Mouse (Mus musculus) myocyte (in vitro differentiated cells): ENCODE results near the gene Sgpp2. TPM values are rescaled to one million over a fixed set of nuclear protein-coding genes. Genes with fewer than 3 reads are reported as not detected.

ENCODE experiments used
- H3K27me3 ChIP-seq: one replicate; pipeline ENCODE4 v1.6.1; 2011; ENCODE audit not compliant: control insufficient read depth, insufficient read depth, insufficient read length
- H3K36me3 ChIP-seq: one replicate; pipeline ENCODE4 v1.6.1; 2011; ENCODE audit not compliant: control insufficient read depth, insufficient read depth
- H3K4me2 ChIP-seq: one replicate; pipeline ENCODE4 v1.6.1; 2011; ENCODE audit warnings: low read depth, control low read depth
- H3K4me3 ChIP-seq: one replicate; pipeline ENCODE4 v1.5.1; 2011; ENCODE audit warnings: mild to moderate bottlenecking, control low read depth, moderate library complexity
- H3K79me2 ChIP-seq: one replicate; pipeline ENCODE4 v1.6.1; 2011; ENCODE audit not compliant: control insufficient read depth, insufficient read depth
- H3ac ChIP-seq: one replicate; pipeline ENCODE4 v1.6.1; 2011; ENCODE audit not compliant: control insufficient read depth, insufficient read length
- CEBPB ChIP-seq: IDR thresholded peaks from 2 replicates; pipeline ENCODE4 v1.6.1; 2011; ENCODE audit warnings: mild to moderate bottlenecking, moderate library complexity; ENCODE audit not compliant: poor library complexity, insufficient read depth, severe bottlenecking
- E2F4 ChIP-seq: IDR thresholded peaks from one replicate; pipeline ENCODE4 v1.6.1; 2011; ENCODE audit warnings: mild to moderate bottlenecking, control low read depth, moderate library complexity; ENCODE audit not compliant: insufficient read depth
- MAX ChIP-seq: IDR thresholded peaks from one replicate; pipeline ENCODE4 v1.6.1; 2011; ENCODE audit warnings: low read depth, mild to moderate bottlenecking, control low read depth
- MYOD1 ChIP-seq, 3 experiments: IDR thresholded peaks; one replicate each; pipeline ENCODE4 v1.6.1; 2011; ENCODE audit warnings: control low read depth in 2 of 3, low read depth in 2 of 3, mild to moderate bottlenecking in 2 of 3, moderate library complexity in 1 of 3; ENCODE audit not compliant: insufficient read length in 2 of 3, control insufficient read depth in 1 of 3
- MYOG ChIP-seq, 3 experiments: IDR thresholded peaks; one replicate each; pipeline ENCODE4 v1.6.1; 2011; ENCODE audit warnings: control low read depth in 2 of 3, low read depth in 2 of 3, mild to moderate bottlenecking in 2 of 3; ENCODE audit not compliant: insufficient read length in 2 of 3, control insufficient read depth in 1 of 3, insufficient read depth in 1 of 3
- POLR2A ChIP-seq: IDR thresholded peaks from one replicate; pipeline ENCODE4 v1.6.1; 2011; ENCODE audit warnings: low read depth, mild to moderate bottlenecking, control low read depth, moderate library complexity; ENCODE audit not compliant: insufficient read length
- POLR2AphosphoS2 ChIP-seq: IDR thresholded peaks from one replicate; pipeline ENCODE4 v1.6.1; 2011; ENCODE audit warnings: low read depth, control low read depth; ENCODE audit not compliant: insufficient read length
- REST ChIP-seq: IDR thresholded peaks from one replicate; pipeline ENCODE4 v1.6.1; 2011; ENCODE audit warnings: mild to moderate bottlenecking, control low read depth, moderate library complexity; ENCODE audit not compliant: insufficient read depth, insufficient read length
- SRF ChIP-seq: IDR thresholded peaks from one replicate; pipeline ENCODE4 v1.6.1; 2011; ENCODE audit warnings: low read depth; ENCODE audit not compliant: control insufficient read depth, insufficient read length
- TCF12 ChIP-seq: IDR thresholded peaks from one replicate; pipeline ENCODE4 v1.6.1; 2011; ENCODE audit warnings: mild to moderate bottlenecking, control low read depth; ENCODE audit not compliant: poor library complexity, insufficient read depth, severe bottlenecking
- TCF3 ChIP-seq: IDR thresholded peaks from one replicate; pipeline ENCODE4 v1.6.1; 2011; ENCODE audit warnings: low read depth, control low read depth; ENCODE audit not compliant: insufficient read length
- USF1 ChIP-seq: IDR thresholded peaks from one replicate; pipeline ENCODE4 v1.6.1; 2011; ENCODE audit warnings: low read depth, mild to moderate bottlenecking, control low read depth, moderate library complexity
- polyA plus RNA-seq: library from polyadenylated mRNA; unstranded; fragments of >200 nt; fragmentation: generic; extraction: Trizol; gene quantifications from one replicate; pipeline ENCODE4 v1.2.1, GENCODE M21; 2012; ENCODE audit warnings: missing spikeins

Sgpp2 gene
- polyA plus RNA-seq, 1 experiment: 0.10 TPM

GRCm38 (mm10) chr1:78375058-78375457 lies 64.9 kb downstream of the Sgpp2 start:
- Histone ChIP-seq H3ac (no peak overlapping the region), H3K79me2 (no peaks in the 10 kb centered on the region), H3K36me3 (no peaks in the 10 kb centered on the region), H3K27me3 (no peaks in the 10 kb centered on the region), H3K4me2 (no peak overlapping the region), H3K4me3 (no peak overlapping the region)
- TF ChIP-seq TCF3 (no peak), MAX (no peak), TCF12 (no peak), SRF (no peak), CEBPB (no peak), MYOD1 (IDR thresholded peaks at IDR 0.05; ENCODE audit: control insufficient read depth in 1 of 3, insufficient read length in 2 of 3, low read depth in 2 of 3) (no peak), USF1 (no peak), POLR2A (no peak), POLR2AphosphoS2 (no peak), REST (no peak), E2F4 (no peak), MYOG (IDR thresholded peaks at IDR 0.05; ENCODE audit: control insufficient read depth in 1 of 3, insufficient read depth in 1 of 3, insufficient read length in 2 of 3, low read depth in 2 of 3) (no peak)

DNA sequence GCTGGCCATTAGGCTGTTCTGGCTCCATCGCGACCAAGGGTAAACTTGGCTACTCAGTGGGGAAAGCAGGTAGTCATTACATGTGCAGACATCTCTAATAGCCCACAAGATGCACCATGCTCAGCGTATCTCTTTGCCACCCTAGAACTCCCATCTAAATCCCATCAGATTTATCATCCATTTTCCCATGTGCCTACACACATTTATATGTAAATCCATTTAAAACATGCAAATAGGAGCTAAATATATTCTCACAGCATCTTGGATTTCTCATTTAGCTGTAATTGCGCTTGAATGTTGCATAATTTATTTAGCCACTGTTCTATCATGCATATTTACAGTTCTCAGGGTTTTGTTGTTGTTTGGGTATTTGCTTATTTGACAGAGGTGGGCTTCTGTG lies 70.8 kb downstream of the Sgpp2 start:
- Histone ChIP-seq H3K79me2 (no peaks in the 10 kb centered on the region), H3K4me3 (no peak overlapping the region), H3K4me2 (no peak overlapping the region), H3K27me3 (no peaks in the 10 kb centered on the region), H3K36me3 (no peaks in the 10 kb centered on the region), H3ac (no peak overlapping the region)
- no peak for TF ChIP-seq TCF12
- TF ChIP-seq MAX: no peak
- TF ChIP-seq POLR2A: no peak
- TF ChIP-seq TCF3: no peak
- TF ChIP-seq MYOG (IDR thresholded peaks at IDR 0.05; ENCODE audit: control insufficient read depth in 1 of 3, insufficient read depth in 1 of 3, insufficient read length in 2 of 3, low read depth in 2 of 3): no peak
- no peak for TF ChIP-seq REST
- no peak for TF ChIP-seq SRF
- no peak for TF ChIP-seq POLR2AphosphoS2
- TF ChIP-seq USF1: no peak
- TF ChIP-seq E2F4: no peak
- no peak for TF ChIP-seq CEBPB
- TF ChIP-seq MYOD1 (IDR thresholded peaks at IDR 0.05; ENCODE audit: control insufficient read depth in 1 of 3, insufficient read length in 2 of 3, low read depth in 2 of 3): no peak

DNA sequence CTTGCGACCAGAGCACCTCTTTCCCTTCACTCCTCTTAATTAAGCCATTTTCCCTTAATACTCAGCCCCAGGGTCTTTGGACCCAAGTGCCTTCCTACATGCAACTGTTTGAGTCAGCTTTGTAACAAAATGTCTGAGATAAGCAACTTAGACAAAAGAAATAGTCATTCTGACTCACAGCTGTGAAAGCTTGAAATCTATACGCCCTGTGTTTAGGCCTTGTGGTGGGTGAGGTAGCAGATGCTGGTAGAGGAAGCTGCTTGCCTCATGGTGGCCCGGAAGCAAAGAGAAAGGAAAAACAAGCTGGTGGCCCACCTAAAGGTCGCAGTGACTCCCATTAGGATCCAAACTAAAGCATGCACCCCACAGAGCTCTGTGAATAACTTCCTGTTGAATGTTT lies 77.7 kb downstream of the Sgpp2 start:
- Histone ChIP-seq H3K79me2 (no peaks in the 10 kb centered on the region), H3K36me3 (no peaks in the 10 kb centered on the region), H3K4me2 (peak overlapping the region; percentile 43), H3K27me3 (no peaks in the 10 kb centered on the region), H3ac (no peak overlapping the region), H3K4me3 (no peak overlapping the region)
- TF ChIP-seq SRF: no peak
- TF ChIP-seq USF1: no peak
- peak in 1 of 3 experiments; percentile 23 for TF ChIP-seq MYOD1 (IDR thresholded peaks at IDR 0.05; ENCODE audit: control insufficient read depth in 1 of 3, insufficient read length in 2 of 3, low read depth in 2 of 3)

DNA sequence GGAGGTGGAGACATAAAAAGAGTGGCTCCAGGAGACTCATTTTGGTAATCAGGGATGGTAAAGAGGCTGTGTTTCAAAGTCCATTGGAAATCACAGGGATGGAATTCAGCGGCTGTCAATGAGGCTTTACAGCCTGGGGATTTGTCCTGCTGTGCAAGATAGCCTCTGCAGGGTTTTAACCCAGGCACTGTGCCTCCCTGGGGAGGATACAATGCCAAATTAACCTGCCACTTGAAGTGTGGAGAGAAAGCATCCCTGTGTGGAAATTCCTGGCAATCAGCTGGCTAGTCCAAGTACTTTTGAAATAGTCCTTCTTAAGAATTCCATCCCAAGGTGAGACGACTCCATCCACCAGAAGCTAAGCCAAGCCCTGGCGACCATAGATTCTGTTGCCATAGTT lies 78.7 kb downstream of the Sgpp2 start:
- TF ChIP-seq TCF12 (no peak), CEBPB (no peak), MYOG (IDR thresholded peaks at IDR 0.05; ENCODE audit: control insufficient read depth in 1 of 3, insufficient read depth in 1 of 3, insufficient read length in 2 of 3, low read depth in 2 of 3) (no peak), USF1 (no peak), MAX (no peak), E2F4 (no peak), POLR2A (no peak), REST (no peak), SRF (no peak), MYOD1 (IDR thresholded peaks at IDR 0.05; ENCODE audit: control insufficient read depth in 1 of 3, insufficient read length in 2 of 3, low read depth in 2 of 3) (no peak), TCF3 (no peak), POLR2AphosphoS2 (no peak)
- no peak overlapping the region for H3K4me3 ChIP-seq

GRCm38 (mm10) chr1:78395191-78395735 lies 85.1 kb downstream of the Sgpp2 start:
- TF ChIP-seq CEBPB (0 out of 2 replicates have a peak, but pooled peaks have one; percentile 23), E2F4 (no peak), SRF (no peak), TCF12 (no peak)
- Histone ChIP-seq H3K4me2 (peak overlapping the region; percentile 49), H3K36me3 (no peaks in the 10 kb centered on the region), H3ac (no peak overlapping the region), H3K27me3 (no peaks in the 10 kb centered on the region), H3K79me2 (no peaks in the 10 kb centered on the region), H3K4me3 (no peak overlapping the region)

More for the DNA sequence above, 78.7 kb downstream of the Sgpp2 start:
- Histone ChIP-seq H3K27me3 (no peaks in the 10 kb centered on the region), H3K4me2 (no peak overlapping the region), H3K36me3 (no peaks in the 10 kb centered on the region), H3K79me2 (no peaks in the 10 kb centered on the region), H3ac (no peak overlapping the region)
